Mouse (Mus musculus): Measurements from ENCODE around the gene Id3. TPM values are rescaled to one million over a fixed set of nuclear protein-coding genes. Genes with fewer than 3 reads are reported as not detected.

Gene Id3
- total RNA-seq, 2 experiments from 2014 or later, result 58.1 to 63.9 TPM

- intact Hi-C loops (cut with DNase I), result no loop called here
- peak in 1 of 2 experiments; percentile 28 for DNase-seq
These were observed 20.0 kb upstream of the Id3 start for GRCm38 (mm10) chr4:136123111-136123791.

- intact Hi-C loops (cut with DNase I), result no loop called here
- no peak for DNase-seq
These were observed 19.5 kb upstream of the Id3 start for GRCm38 (mm10) chr4:136123792-136124161.

GRCm38 (mm10) chr4:136124581-136124980 is 18.7 kb upstream of the Id3 start:
- intact Hi-C loops (cut with DNase I), result no loop called here
- DNase-seq, result no peak

GRCm38 (mm10) chr4:136125458-136125857 is 17.8 kb upstream of the Id3 start:
- no peak for DNase-seq
- intact Hi-C loops (cut with DNase I), result no loop called here

- intact Hi-C loops (cut with DNase I), result no loop called here
- DNase-seq, result no peak
These were observed 17.3 kb upstream of the Id3 start for GRCm38 (mm10) chr4:136126019-136126418.

- intact Hi-C loops (cut with DNase I), result no loop called here
- DNase-seq, result no peak
These were observed 15.6 kb upstream of the Id3 start for GRCm38 (mm10) chr4:136127670-136128069.

- DNase-seq, result no peak
- intact Hi-C loops (cut with DNase I), result no loop called here
These were observed 13.5 kb upstream of the Id3 start for GRCm38 (mm10) chr4:136129842-136130241.

- DNase-seq, result no peak
- intact Hi-C loops (cut with DNase I), result no loop called here
These were observed 9.5 kb upstream of the Id3 start for GRCm38 (mm10) chr4:136133801-136134200.

- DNase-seq, result peak; percentile 47 to 49
- intact Hi-C loops (cut with DNase I), result no loop called here
These were observed 8.8 kb upstream of the Id3 start for GRCm38 (mm10) chr4:136134418-136134977.

- DNase-seq, result peak; percentile 56 to 70
These were observed 8.1 kb upstream of the Id3 start for GRCm38 (mm10) chr4:136134978-136135873.

GRCm38 (mm10) chr4:136135874-136136728 is 7.2 kb upstream of the Id3 start:
- intact Hi-C loops (cut with DNase I), result no loop called here
- peak; percentile 38 to 48 for DNase-seq

More at GRCm38 (mm10) chr4:136134978-136135873, 8.1 kb upstream of the Id3 start:
- intact Hi-C loops (cut with DNase I), result no loop called here

GRCm38 (mm10) chr4:136139326-136140110 is 3.8 kb upstream of the Id3 start:
- intact Hi-C loops (cut with DNase I), result loop anchor here (5.0 to 10.0 kb wide), 3 partner anchors 143 to 1345 kb away; partner anchors contain the start of genes Pnrc2 and Zfp46

GRCm38 (mm10) chr4:136140327-136141250 is 2.7 kb upstream of the Id3 start:
- intact Hi-C loops (cut with DNase I), result loop anchor here (5.0 to 10.0 kb wide), 3 partner anchors 142 to 1344 kb away; partner anchors contain the start of genes Pnrc2 and Zfp46
- DNase-seq, result peak; percentile 91 to 92

More at GRCm38 (mm10) chr4:136139326-136140110, 3.8 kb upstream of the Id3 start:
- peak in 1 of 2 experiments; percentile 28 for DNase-seq

GRCm38 (mm10) chr4:136142267-136143192 is 767 bp upstream of the Id3 start:
- intact Hi-C loops (cut with DNase I), result loop anchor here (5.0 to 10.0 kb wide), 3 partner anchors 140 to 1342 kb away; partner anchors contain the start of genes Pnrc2 and Zfp46
- peak; percentile 39 to 54 for DNase-seq

- intact Hi-C loops (cut with DNase I), result loop anchor here (5.0 to 10.0 kb wide), 3 partner anchors 138 to 1340 kb away; partner anchors contain the start of genes Pnrc2 and Zfp46
These were observed 1.0 kb downstream of the Id3 start for GRCm38 (mm10) chr4:136144126-136144926.

GRCm38 (mm10) chr4:136144927-136145292 is 1.6 kb downstream of the Id3 start:
- no peak for DNase-seq
- intact Hi-C loops (cut with DNase I), result loop anchor here (5.0 to 10.0 kb wide), 3 partner anchors 137 to 1340 kb away; partner anchors contain the start of genes Pnrc2 and Zfp46

More at GRCm38 (mm10) chr4:136144126-136144926, 1.0 kb downstream of the Id3 start:
- peak; percentile 85 to 87 for DNase-seq

Measured in heart, postnatal 36 days (tissue).